Mouse (Mus musculus): Measurements from ENCODE around the gene Gm20388.

- no peak for TF ChIP-seq CTCF (IDR thresholded peaks at IDR 0.05; ENCODE audit: extremely low read depth, insufficient read depth, low read length)
- no peak for TF ChIP-seq POLR2A (IDR thresholded peaks at IDR 0.05; ENCODE audit: extremely low read depth, insufficient read depth, low read length)
Measured at GRCm38 (mm10) chr8:124193992-124194391, 4283.4 kb downstream of the Gm20388 start.

Data from cortical plate, adult 2 months (tissue).